Mouse (Mus musculus) frontal cortex, postnatal 36 days (tissue): Measurements from ENCODE around the gene Nxph3.
A peak's percentile ranks its signal among the peaks of the same experiment; 100 is the strongest.

Source experiments
- DNase-seq, 2 experiments: peaks; one replicate each; pipeline ENCODE4 v3.0.0; 2022; ENCODE audit warnings: low spot score in 2 of 2

Gene Nxph3

DNA sequence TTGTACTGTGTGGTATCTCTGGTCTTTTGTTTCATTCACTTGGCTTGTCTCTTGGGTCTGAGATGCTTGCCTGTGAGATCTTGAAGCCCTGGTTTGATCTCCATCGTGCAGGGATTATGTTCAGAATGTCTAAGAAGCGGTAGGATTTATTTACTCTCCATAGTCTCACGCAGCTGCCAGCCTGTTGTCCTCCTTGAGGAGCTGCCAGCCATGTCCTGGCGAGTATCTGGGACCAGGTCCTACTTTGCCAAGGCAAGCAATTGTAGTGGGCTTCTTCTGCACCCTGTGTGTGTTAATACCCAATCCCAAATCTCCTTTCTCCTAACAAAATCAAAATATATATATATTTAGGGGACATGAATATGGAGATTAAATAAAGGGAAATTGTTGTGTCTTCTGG, 21.4 kb downstream of the Nxph3 start:
- no peak for DNase-seq

DNA sequence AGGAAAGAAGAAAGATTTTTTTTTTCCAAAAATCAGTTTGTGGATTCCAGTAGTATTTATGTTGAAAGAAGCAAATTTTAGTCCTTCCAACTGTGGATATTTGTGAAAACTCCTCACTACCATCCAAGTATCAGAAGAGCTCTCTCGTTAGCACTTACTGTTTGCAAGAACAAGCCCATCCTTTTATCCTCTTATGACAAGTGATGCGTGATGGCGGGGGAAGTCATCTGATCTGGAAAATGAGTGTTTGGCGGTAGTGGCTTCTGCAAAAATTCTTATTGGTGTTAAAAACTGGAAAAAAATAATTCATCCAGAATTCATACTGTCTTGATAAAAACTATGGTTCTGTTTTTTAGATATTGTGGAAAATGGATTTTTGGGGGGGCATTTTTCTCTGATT, 22.1 kb downstream of the Nxph3 start:
- DNase-seq = no peak

DNA sequence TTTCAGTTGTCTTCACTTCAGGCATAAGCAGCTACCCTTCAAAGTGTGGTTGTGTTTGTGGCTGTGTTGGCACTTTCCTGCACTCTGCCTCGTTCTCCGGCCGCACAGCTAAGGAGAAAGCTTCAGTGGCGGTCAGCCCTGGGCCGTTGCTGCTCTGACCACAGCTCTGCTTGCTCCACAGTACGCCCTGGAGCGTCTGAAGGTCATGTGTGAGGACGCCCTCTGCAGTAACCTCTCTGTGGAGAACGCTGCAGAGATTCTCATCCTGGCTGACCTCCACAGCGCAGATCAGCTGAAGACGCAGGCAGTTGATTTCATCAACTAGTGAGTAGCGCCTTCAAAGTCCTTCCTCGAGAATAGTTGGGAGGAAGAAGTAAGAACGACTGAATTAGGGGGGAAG, 24.3 kb downstream of the Nxph3 start:
- DNase-seq = no peak

DNA sequence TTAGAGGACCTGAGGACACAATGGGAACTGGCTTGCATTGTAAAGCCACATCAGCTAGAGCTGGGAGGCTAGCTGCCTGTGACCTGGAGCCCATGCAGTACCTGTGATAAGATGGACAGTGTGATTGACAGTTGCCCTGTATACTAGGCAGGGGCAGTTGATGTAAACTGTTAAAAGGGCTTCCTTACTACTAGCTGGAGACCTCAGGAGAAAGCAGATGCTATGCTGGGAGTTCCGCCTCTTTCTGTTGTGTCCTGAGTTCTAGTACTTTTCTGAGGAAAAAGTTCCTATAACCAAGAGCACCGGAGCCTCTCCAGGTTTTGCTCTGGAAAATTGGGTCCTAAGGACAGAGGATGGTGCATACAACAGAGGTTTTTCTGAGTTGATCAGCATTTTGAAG, 27.1 kb downstream of the Nxph3 start:
- DNase-seq = no peak

DNA sequence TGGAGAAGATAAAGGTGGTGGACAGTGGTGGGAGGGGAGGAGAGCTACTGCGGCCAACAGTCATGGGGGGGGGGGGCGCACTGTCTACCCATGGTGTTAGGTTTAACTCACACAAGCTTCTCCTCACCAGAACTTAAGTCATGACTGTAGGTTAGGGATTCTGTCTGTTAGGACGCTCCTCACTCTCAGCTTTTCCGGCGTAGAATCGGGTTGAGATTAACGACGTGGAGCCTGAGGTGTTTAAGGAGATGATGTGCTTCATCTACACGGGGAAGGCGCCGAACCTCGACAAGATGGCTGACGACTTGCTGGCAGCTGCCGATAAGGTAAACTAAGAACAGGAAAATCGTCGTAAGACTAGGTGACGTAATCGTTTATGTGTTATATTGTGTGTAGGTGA, 28.7 kb downstream of the Nxph3 start:
- DNase-seq = no peak

DNA sequence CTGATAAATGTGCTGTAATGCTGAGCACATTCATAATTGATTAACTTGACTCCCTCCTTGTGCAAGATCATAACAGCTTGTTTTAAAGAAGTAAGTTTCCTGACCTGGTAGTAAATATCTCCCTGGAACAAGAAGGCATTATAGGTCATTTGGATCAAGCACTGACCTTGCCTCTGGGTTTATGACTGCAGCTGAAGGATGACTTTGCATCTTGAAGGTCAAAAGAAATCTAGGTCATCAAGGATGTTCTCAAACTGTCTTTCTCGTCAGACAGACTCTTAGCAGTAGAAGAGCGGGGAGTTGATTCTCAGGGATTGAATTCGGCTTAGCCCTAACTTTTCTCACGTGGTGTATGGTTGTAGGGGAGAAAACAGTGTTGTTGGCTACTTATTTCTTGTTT, 33.7 kb downstream of the Nxph3 start:
- DNase-seq = no peak

DNA sequence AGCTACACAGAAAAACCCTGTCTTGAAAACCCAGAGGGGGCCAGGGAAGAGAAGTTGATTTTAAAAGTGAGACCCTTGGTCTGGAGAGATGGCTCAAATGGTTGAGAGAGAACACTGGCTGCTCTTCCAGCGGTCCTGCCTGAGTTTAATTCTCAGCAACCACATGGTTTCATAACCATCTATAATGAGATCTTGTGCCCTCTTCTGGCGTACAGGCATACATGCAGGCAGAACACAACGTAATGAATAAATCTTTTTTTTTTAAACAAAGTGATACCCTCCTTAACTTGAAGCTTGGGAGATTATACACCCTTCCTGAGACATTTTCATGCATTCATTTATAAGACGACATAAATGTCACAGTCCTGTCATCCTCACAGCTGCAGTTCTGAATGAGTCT, 34.9 kb downstream of the Nxph3 start:
- no peak for DNase-seq

DNA sequence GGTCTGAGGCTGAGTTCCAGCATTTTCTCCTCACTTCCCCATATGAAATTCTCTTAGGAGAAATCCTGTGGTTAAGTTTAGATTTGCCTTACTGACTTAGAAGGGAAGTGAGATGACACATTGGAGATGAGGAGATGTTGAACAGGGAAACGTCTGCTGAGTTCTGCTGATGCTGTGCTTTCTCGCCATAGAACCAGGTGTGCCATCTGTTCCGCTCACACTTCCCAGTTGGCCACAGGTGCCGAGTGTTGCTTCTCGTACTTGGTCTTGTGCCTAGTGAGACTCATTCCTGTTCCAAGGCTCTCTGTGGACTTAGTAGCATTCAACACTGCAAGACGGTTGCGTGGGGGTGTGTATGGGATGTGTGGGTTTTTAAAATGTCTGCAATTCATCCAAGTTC, 38.0 kb downstream of the Nxph3 start:
- peak; percentile 81 to 94 for DNase-seq

DNA sequence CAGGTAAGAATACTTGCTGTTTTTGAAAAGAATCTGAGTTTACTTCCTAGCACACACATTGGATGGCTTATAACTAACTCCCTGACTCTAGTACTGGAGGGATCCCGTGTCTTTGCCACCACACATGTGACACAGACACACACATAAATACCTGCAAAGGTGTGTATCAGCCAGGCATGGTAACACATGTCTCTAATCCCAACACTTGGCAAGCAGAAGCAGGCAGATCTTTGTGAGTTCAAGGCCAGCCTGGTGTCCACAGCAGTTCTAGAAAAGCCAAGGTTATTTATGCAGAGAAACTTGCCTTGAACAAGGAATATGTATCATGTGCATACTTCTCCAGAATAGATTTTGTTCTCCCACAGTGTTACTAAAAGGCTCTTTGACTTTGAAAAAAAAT, 40.9 kb downstream of the Nxph3 start:
- DNase-seq = no peak

DNA sequence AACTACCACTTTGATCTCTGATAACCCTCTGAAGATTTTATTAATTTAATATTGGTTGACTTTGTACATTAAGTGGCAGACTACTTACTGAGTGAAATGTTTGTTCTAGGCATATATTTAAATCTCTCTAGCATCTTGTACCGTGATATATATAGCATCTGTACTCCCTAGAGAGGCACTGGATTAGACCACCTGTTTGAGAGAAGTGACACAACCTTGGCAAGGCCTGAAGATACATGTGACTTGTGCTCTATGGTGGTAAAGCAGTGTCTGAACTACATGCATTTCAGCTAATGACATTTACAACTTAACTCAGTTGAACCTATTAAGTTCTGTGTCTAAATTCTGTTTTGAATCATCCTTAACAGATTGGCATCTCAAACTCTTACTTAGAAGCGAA, 41.4 kb downstream of the Nxph3 start:
- DNase-seq = no peak

DNA sequence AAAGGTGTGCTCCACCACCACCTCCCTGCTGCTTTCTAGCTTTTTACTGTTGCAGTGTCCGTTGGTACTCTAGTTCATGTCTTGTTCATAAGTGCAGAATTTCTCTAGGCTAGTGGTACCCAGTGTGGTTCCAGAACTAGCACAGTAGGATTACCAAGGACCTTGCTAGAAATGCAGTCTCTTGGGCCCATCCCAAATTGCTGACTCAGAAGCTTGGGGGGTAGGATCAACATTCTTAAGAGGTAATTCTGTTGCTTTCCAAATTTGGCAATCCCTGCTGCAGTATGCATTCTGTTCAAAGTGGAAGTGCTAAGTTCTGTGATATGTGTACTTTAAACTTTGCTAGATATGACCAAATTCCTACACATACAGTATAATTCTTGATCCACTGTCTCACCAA, 46.6 kb downstream of the Nxph3 start:
- DNase-seq = no peak

DNA sequence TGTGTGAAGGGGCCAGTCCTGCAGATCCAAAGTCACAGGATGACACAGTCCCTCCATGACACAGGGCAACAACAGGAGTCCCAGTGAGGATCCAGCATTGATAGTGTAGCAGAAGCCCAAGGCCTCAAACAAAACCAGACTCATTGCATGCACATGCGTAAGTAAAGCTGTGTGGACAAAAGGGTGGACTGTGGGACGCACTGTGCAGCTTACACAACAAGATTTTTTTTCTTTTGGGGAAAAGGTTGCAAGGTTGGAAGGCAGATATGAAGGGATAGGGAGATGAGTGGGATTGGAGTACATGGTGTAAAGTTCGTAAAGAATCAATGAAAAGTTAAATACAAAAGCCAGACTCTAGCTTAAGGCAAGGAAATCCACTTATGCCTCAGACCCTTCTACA, 52.2 kb downstream of the Nxph3 start:
- DNase-seq = no peak

DNA sequence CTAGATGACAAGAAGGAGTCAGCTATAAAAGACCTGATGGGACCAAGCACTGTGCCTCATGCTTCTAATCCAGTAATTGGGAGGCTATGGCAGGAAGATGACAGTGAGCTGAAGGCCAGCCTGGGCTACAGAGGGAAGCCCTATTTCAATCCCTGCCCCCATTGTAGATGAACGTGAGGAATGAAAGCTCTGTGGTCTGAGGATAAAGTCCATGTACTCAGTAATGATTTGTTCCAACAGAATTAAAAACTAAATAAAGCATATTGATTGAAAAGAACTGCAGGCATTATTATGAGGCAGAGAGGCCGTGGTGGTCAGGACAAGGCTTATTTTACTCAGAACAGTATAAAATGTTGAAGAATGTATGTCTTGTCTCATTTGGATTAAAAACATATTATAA, 53.5 kb downstream of the Nxph3 start:
- DNase-seq = no peak
